Mouse (Mus musculus): ENCODE results near the gene 9530053A07Rik.

- TF ChIP-seq GATA1 (IDR thresholded peaks at IDR 0.05; ENCODE audit: low read length) (no peak), TAL1 (IDR thresholded peaks at IDR 0.05; ENCODE audit: low read length) (no peak)
Measured at GRCm38 (mm10) chr7:28159893-28160292, 30.6 kb downstream of the 9530053A07Rik start.
